Mouse (Mus musculus) embryonic facial prominence, embryonic 15.5 days (tissue): ENCODE data around the gene Mettl24. TPM values are rescaled to one million over a fixed set of nuclear protein-coding genes. Genes with fewer than 3 reads are reported as not detected.
A peak's percentile ranks its signal among the peaks of the same experiment; 100 is the strongest.

Experiments used
- ATAC-seq: fragments of 200-750 bp; cut with Nextera tagmentation; 2 replicates; pipeline ENCODE4 v1.8.0; 2017; ENCODE audit warnings: low read depth, moderate TSS enrichment; ENCODE audit not compliant: insufficient number of reproducible peaks, low FRiP score, low TSS enrichment
- H3K27ac ChIP-seq: fragments of 300-500 bp; sonication (generic); replicated peaks from 2 replicates; pipeline ENCODE4 v1.5.1; 2015; ENCODE audit warnings: mild to moderate bottlenecking, inconsistent platforms
- H3K27me3 ChIP-seq: fragments of 300-500 bp; sonication (generic); 2 replicates; pipeline ENCODE4 v1.6.1; 2015; ENCODE audit warnings: inconsistent platforms
- H3K36me3 ChIP-seq: fragments of 300-500 bp; sonication (generic); 2 replicates; pipeline ENCODE4 v1.6.1; 2015; ENCODE audit warnings: mild to moderate bottlenecking, inconsistent platforms
- H3K4me1 ChIP-seq: fragments of 300-500 bp; sonication (generic); 2 replicates; pipeline ENCODE4 v1.6.1; 2015; ENCODE audit warnings: inconsistent platforms
- H3K4me2 ChIP-seq: fragments of 300-500 bp; sonication (generic); replicated peaks from 2 replicates; pipeline ENCODE4 v1.6.1; 2015; ENCODE audit warnings: mild to moderate bottlenecking, inconsistent platforms
- H3K4me3 ChIP-seq: fragments of 300-500 bp; sonication (generic); replicated peaks from 2 replicates; pipeline ENCODE4 v1.5.1; 2015; ENCODE audit warnings: mild to moderate bottlenecking, inconsistent platforms
- H3K9ac ChIP-seq: fragments of 300-500 bp; sonication (generic); 2 replicates; pipeline ENCODE4 v1.6.1; 2015; ENCODE audit warnings: inconsistent platforms
- H3K9me3 ChIP-seq: fragments of 300-500 bp; sonication (generic); replicated peaks from 2 replicates; pipeline ENCODE4 v1.6.1; 2016; ENCODE audit warnings: inconsistent platforms
- WGBS: fragments of 180-500 bp; shearing (Covaris S2); methylation state at CpG from one replicate; pipeline ENCODE4 v1.1.7; 2015; 5-methylcytosine and 5-hydroxymethylcytosine counted together
- polyA plus RNA-seq: library from polyadenylated mRNA; unstranded; fragments of >200 nt; fragmentation: Nextera tagmentation; extraction: Ambion mirVana; gene quantifications from 2 replicates; pipeline ENCODE4 v1.2.1, GENCODE M21; 2015

Mettl24 gene
- polyA plus RNA-seq, 1 experiment from 2014 or later = 2.6 TPM

DNA sequence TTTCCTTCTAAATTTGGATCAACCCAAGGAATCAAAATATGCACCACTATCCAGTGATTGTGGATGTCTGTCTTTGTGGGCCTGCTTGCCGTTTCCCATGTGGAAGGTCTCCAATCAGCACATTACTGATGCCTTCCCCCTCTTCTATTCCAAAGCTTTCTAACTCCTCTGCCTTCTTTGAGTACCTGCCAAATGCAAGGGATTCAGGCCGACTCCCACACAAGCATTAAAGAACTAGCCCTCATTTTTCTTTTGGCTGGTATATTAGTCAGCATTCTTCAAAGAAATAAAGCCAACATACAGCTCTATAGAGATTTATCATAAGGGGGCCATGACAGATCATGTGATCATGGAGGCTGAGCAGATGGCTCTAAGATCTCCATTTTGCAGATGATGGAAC is 31.4 kb upstream of the Mettl24 start:
- Histone ChIP-seq H3K9me3 (no peaks in the 10 kb centered on the region), H3K27me3 (no peaks in the 10 kb centered on the region), H3K27ac (no peak overlapping the region), H3K4me3 (no peak overlapping the region), H3K9ac (no peak overlapping the region), H3K36me3 (no peaks in the 10 kb centered on the region), H3K4me2 (no peak overlapping the region), H3K4me1 (no peaks in the 10 kb centered on the region)
- whole genome bisulfite sequencing = 62% methylated on average over 2 of the region's 2 CpGs
- ATAC-seq = no peak

DNA sequence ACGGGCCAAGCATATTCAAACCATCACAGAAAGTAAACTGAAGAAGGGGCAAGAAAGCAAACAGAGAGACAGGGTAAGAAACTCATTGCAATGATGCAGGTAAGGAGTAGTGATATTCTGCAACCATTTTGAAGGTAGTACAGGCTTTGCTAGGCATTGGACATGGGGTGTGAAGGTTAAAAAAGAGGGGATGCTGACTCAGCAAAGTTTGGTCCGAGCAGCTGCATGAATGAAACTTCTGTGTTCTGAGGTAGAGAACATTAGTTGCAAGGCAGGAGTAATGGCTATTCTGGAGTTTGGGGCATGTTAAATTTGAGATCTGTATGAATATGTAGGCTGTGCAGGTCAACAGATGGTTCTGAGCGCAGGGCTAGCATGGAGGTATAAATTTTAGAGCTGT is 17.8 kb upstream of the Mettl24 start:
- no peak overlapping the region for H3K4me3 ChIP-seq
- no peak overlapping the region for H3K27ac ChIP-seq
- H3K4me2 ChIP-seq = no peak overlapping the region
- H3K36me3 ChIP-seq = no peaks in the 10 kb centered on the region
- no peaks in the 10 kb centered on the region for H3K9me3 ChIP-seq
- no peak overlapping the region for H3K9ac ChIP-seq
- H3K4me1 ChIP-seq = no peaks in the 10 kb centered on the region
- 84% methylated on average over 3 of the region's 3 CpGs for WGBS
- ATAC-seq = no peak
- H3K27me3 ChIP-seq = no peaks in the 10 kb centered on the region

DNA sequence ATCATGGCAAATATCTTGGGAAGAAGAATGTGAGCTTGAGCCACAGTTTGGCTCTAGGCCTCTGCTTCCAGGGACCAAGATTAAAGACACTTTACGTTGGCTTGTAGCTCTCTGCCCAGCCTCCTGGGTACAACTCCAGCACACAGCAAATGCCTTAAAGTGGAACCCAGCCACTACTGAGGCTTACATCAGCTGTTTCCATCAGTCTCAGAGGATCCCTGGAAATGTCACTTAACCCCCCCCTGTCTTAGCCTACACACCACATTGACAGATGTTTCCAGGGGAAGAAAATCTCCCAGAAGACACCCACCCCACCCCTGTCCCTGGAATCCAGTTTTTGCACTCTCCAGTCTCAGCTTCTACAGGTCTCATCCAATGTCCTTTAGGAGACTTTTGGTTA is 16.1 kb upstream of the Mettl24 start:
- 86% methylated on average over 1 of the region's 1 CpGs for WGBS
- Histone ChIP-seq H3K4me2 (no peak overlapping the region), H3K4me1 (no peaks in the 10 kb centered on the region), H3K4me3 (no peak overlapping the region), H3K36me3 (no peaks in the 10 kb centered on the region), H3K27me3 (no peaks in the 10 kb centered on the region), H3K9ac (no peak overlapping the region), H3K27ac (no peak overlapping the region), H3K9me3 (no peaks in the 10 kb centered on the region)
- no peak for ATAC-seq

DNA sequence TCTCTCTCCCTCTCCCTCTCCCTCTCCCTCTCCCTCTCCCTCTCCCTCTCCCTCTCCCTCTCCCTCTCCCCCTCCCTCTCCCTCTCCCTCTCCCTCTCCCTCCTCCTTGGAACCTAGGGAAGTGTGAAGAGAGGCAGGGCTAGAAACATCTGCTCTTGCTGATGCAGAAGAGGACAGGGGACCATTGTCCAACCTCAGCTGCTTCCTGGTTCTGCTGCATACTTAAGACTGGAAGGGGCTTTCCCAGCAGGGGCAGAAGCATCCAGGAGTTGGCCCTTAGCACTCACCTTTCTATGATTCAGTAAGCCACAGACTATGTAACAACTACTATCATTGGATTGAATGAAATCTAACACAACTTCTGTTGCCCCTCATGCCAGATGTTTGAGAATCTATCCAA is 14.4 kb upstream of the Mettl24 start:
- Histone ChIP-seq H3K4me1 (no peaks in the 10 kb centered on the region), H3K36me3 (no peaks in the 10 kb centered on the region), H3K27ac (no peak overlapping the region), H3K27me3 (no peaks in the 10 kb centered on the region), H3K4me2 (no peak overlapping the region), H3K9me3 (no peaks in the 10 kb centered on the region), H3K4me3 (no peak overlapping the region), H3K9ac (no peak overlapping the region)
- no peak for ATAC-seq

DNA sequence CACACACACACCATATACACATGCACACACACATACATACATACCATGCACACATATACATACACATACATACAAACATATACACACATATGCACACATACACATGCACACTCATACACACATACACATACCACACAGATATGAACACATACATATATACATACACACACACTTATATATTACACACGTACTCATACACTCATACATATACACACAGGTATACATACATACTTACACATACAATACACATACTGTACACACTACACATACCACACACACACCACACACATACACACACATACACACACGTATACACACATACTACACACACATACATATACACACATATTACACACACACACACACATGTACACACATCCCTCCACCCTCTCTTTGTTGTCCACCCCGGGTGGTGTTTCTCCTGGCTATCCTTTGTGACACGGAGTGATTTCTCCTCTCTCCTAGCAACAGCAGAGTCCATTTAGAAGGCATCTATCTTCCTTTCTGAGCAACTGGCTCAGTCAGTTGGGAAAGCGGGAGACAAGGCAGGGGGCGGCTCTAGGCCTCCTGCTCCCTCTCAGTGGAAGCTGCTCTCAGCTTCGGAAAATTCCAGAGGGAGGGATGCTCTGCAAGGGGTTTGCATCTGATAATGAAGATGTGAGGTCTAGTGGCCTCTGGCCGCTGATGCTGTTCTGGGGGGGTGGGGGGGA is 10.3 kb upstream of the Mettl24 start:
- 66% methylated on average over 8 of the region's 8 CpGs for WGBS
- no peaks in the 10 kb centered on the region for H3K36me3 ChIP-seq
- no peak overlapping the region for H3K4me2 ChIP-seq
- H3K27me3 ChIP-seq = no peaks in the 10 kb centered on the region
- H3K4me1 ChIP-seq = peaks cover 7% of the 10 kb centered on the region
- no peak overlapping the region for H3K27ac ChIP-seq
- H3K9ac ChIP-seq = no peak overlapping the region
- peak; percentile 39; the same call in 1 of the 2 replicates for ATAC-seq
- no peak overlapping the region for H3K4me3 ChIP-seq
- no peaks in the 10 kb centered on the region for H3K9me3 ChIP-seq

GRCm38 (mm10) chr10:40673297-40673665 is 9.8 kb upstream of the Mettl24 start:
- Histone ChIP-seq H3K4me2 (no peak overlapping the region), H3K27ac (no peak overlapping the region), H3K9ac (no peak overlapping the region), H3K27me3 (no peaks in the 10 kb centered on the region), H3K4me1 (peaks cover 7% of the 10 kb centered on the region), H3K4me3 (no peak overlapping the region), H3K9me3 (no peaks in the 10 kb centered on the region), H3K36me3 (no peaks in the 10 kb centered on the region)
- WGBS = 60% methylated on average over 7 of the region's 7 CpGs
- no peak for ATAC-seq

GRCm38 (mm10) chr10:40674151-40674550 is 8.9 kb upstream of the Mettl24 start:
- ATAC-seq = no peak
- Histone ChIP-seq H3K27me3 (no peaks in the 10 kb centered on the region), H3K27ac (no peak overlapping the region), H3K4me3 (peak overlapping the region; percentile 17), H3K36me3 (no peaks in the 10 kb centered on the region), H3K9me3 (no peaks in the 10 kb centered on the region), H3K4me1 (peaks cover 7% of the 10 kb centered on the region), H3K9ac (no peak overlapping the region), H3K4me2 (peak overlapping the region; percentile 42)
- WGBS = 6% methylated on average over 13 of the region's 13 CpGs

- ATAC-seq = no peak
- H3K4me2 ChIP-seq = no peak overlapping the region
- peaks cover 7% of the 10 kb centered on the region for H3K4me1 ChIP-seq
- no peaks in the 10 kb centered on the region for H3K27me3 ChIP-seq
- H3K9me3 ChIP-seq = no peaks in the 10 kb centered on the region
- H3K9ac ChIP-seq = no peak overlapping the region
- 75% methylated on average over 7 of the region's 7 CpGs for WGBS
- H3K36me3 ChIP-seq = no peaks in the 10 kb centered on the region
- H3K27ac ChIP-seq = no peak overlapping the region
- no peak overlapping the region for H3K4me3 ChIP-seq
These were observed 7.2 kb upstream of the Mettl24 start for GRCm38 (mm10) chr10:40675921-40676320.

DNA sequence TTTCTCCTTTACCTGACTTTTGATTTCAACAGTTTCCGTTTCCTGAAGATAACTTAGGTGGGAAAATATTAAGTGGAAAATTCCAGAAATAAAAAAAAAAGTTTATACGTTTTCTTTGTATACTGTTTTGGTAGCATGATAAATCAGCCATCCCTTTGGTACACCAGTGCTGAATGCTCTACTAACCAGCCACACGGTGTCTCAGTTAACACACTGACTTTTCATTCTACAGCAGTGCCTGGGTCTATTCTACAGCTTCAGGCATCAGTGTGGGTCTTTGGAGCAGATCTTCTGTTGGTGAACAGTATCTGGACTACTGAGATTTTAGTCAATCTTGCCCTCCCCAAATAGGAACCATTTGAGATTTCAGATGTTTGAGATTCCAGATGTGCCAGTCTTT is 4.6 kb upstream of the Mettl24 start:
- Histone ChIP-seq H3K4me2 (no peak overlapping the region), H3K27me3 (no peaks in the 10 kb centered on the region), H3K9me3 (no peaks in the 10 kb centered on the region), H3K9ac (no peak overlapping the region), H3K36me3 (no peaks in the 10 kb centered on the region), H3K27ac (no peak overlapping the region), H3K4me1 (peaks cover 11% of the 10 kb centered on the region), H3K4me3 (no peak overlapping the region)
- 77% methylated on average over 3 of the region's 3 CpGs for WGBS
- no peak for ATAC-seq

- no peak for ATAC-seq
- H3K9ac ChIP-seq = no peak overlapping the region
- WGBS = 23% methylated on average over 8 of the region's 8 CpGs
- peaks cover 8% of the 10 kb centered on the region; the same call in 1 of the 2 replicates for H3K4me1 ChIP-seq
- H3K4me3 ChIP-seq = peak overlapping the region; percentile 61
- H3K36me3 ChIP-seq = no peaks in the 10 kb centered on the region
- H3K4me2 ChIP-seq = peak overlapping the region; percentile 99
- H3K27ac ChIP-seq = no peak overlapping the region
- H3K27me3 ChIP-seq = no peaks in the 10 kb centered on the region
- H3K9me3 ChIP-seq = no peaks in the 10 kb centered on the region
These were observed 612 bp upstream of the Mettl24 start for GRCm38 (mm10) chr10:40682470-40682869.

- H3K27ac ChIP-seq = 0 out of 2 replicates have a peak overlapping the region, but pooled peaks have one; percentile 69
- peak overlapping the region; percentile 99 for H3K4me2 ChIP-seq
- H3K27me3 ChIP-seq = no peaks in the 10 kb centered on the region
- no peak overlapping the region for H3K9ac ChIP-seq
- no peaks in the 10 kb centered on the region for H3K9me3 ChIP-seq
- WGBS = 52% methylated on average over 9 of the region's 9 CpGs
- no peaks in the 10 kb centered on the region for H3K36me3 ChIP-seq
- peaks cover 8% of the 10 kb centered on the region; the same call in 1 of the 2 replicates for H3K4me1 ChIP-seq
- peak overlapping the region; percentile 61 for H3K4me3 ChIP-seq
- ATAC-seq = 0 out of 2 replicates have a peak, but pooled peaks have one; percentile 6
These were observed 779 bp downstream of the Mettl24 start for GRCm38 (mm10) chr10:40683868-40684253.

DNA sequence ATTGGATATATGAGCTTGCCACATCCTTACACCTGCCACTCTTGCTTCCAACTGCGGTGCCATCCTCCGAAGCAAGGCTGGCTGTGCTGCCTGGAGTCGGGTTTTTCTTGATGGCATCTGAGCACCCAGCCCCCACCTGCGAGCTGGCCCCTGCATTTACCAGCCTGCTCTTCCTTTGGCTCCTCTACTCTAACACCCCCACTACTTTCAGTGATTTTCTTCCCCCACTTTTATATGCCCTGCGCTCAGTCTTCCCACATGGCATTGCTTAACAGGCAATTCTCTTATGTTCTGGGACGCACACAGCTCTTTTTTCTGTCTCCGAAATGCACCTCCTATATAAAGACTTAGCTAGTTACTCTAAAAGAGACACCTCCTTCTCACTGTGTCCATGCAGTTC is 1.2 kb downstream of the Mettl24 start:
- WGBS = 89% methylated on average over 7 of the region's 7 CpGs
- Histone ChIP-seq H3K4me1 (peaks cover 8% of the 10 kb centered on the region; the same call in 1 of the 2 replicates), H3K9ac (no peak overlapping the region), H3K36me3 (no peaks in the 10 kb centered on the region), H3K27me3 (no peaks in the 10 kb centered on the region), H3K4me3 (no peak overlapping the region), H3K27ac (no peak overlapping the region), H3K4me2 (no peak overlapping the region), H3K9me3 (no peaks in the 10 kb centered on the region)
- ATAC-seq = no peak
